Mouse (Mus musculus): ENCODE data around the gene Gata2. TPM values are rescaled to one million over a fixed set of nuclear protein-coding genes. Genes with fewer than 3 reads are reported as not detected.

The Gata2 gene
- total RNA-seq, 2 experiments from 2014 or later = 3.2 to 6.4 TPM

- intact Hi-C loops (cut with DNase I) = no loop called here
- DNase-seq (ENCODE audit: extremely low spot score in 1 of 2, low spot score in 2 of 2) = no peak
Observed at GRCm38 (mm10) chr6:88235983-88236382, 42.3 kb downstream of the Gata2 start.

GRCm38 (mm10) chr6:88236513-88236912 is 42.8 kb downstream of the Gata2 start:
- peak in 1 of 2 experiments; percentile 49 for DNase-seq (ENCODE audit: extremely low spot score in 1 of 2, low spot score in 2 of 2)

GRCm38 (mm10) chr6:88242604-88243003 is 48.9 kb downstream of the Gata2 start:
- peak in 1 of 2 experiments; percentile 68 for DNase-seq (ENCODE audit: extremely low spot score in 1 of 2, low spot score in 2 of 2)
- intact Hi-C loops (cut with DNase I) = no loop called here

More at GRCm38 (mm10) chr6:88236513-88236912, 42.8 kb downstream of the Gata2 start:
- intact Hi-C loops (cut with DNase I) = no loop called here

GRCm38 (mm10) chr6:88249231-88249630 is 55.5 kb downstream of the Gata2 start:
- DNase-seq (ENCODE audit: extremely low spot score in 1 of 2, low spot score in 2 of 2) = no peak
- intact Hi-C loops (cut with DNase I) = no loop called here

DNA sequence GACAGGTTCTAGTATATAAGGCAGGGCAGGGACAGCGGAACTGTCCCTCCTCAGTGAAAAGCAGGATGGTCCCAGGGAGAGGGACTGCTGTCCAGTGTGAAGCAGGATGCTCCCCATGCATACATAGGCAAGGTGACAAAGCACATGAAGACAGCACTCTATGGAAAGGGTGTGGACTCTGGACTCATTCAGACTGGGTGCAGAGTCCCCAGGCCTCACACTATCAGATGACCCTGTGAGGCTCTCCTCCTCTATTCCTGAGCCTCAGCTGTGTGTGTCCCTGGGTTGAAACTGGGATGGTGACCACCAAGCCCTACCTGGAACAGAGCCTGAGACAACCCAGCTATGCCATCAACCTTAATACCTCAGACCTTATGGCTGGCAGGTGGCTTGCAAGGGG is 57.7 kb downstream of the Gata2 start:
- DNase-seq (ENCODE audit: extremely low spot score in 1 of 2, low spot score in 2 of 2) = no peak

DNA sequence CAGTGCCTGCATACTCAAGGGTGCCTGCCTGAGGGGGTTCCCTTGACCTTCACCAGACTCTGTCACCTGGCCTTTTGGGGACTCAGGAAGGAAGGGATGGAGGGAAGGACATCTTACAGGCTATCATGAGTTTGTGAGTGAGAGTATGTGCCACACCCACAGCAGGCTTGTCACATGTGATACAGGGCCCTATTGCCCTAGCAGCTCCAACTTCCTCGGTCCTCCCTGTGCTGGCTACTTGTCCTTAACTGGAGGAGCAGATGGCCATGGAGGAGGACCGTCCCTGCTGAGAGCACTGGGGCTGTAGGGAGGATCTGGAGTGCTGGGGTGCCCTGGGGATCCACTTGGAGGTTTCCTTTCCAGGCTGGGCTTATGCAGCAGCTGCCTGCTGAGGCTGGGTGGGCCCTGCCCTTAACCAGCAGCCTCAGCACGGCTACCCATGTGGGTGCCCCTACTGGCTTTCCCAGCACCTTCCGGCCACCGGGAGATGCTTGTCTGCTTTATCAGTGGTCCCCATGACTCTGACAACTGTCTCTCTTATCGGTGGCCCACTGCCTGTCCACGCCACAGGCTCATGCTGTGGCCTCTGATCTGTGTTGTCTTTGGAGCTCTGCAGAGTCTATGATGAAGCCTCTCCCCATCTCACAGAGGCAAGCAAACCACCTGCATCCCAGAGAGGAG is 58.2 kb downstream of the Gata2 start:
- intact Hi-C loops (cut with DNase I) = no loop called here
- DNase-seq (ENCODE audit: extremely low spot score in 1 of 2, low spot score in 2 of 2) = no peak

More for the DNA sequence above, 57.7 kb downstream of the Gata2 start:
- intact Hi-C loops (cut with DNase I) = no loop called here

- no peak for DNase-seq (ENCODE audit: extremely low spot score in 1 of 2, low spot score in 2 of 2)
- intact Hi-C loops (cut with DNase I) = no loop called here
Observed at GRCm38 (mm10) chr6:88254082-88254481, 60.4 kb downstream of the Gata2 start.

- intact Hi-C loops (cut with DNase I) = no loop called here
- no peak for DNase-seq (ENCODE audit: extremely low spot score in 1 of 2, low spot score in 2 of 2)
Observed at GRCm38 (mm10) chr6:88255435-88255834, 61.7 kb downstream of the Gata2 start.

Other genes with a start within 250 kb of the Gata2 start
- 10 to 100 TPM; 70.6 to 73.5 TPM for gene H1fx, start 212.3 kb upstream of the Gata2 start, total RNA-seq (2021)
- gene Rab7, start 148.6 kb upstream of the Gata2 start, total RNA-seq (2021) = 100 to 1,000 TPM; 325 to 332 TPM
- gene Rpn1, start 109.4 kb upstream of the Gata2 start, total RNA-seq (2021) = 100 to 1,000 TPM; 179 to 193 TPM
- not detected for gene Dnajb8, start 28.4 kb downstream of the Gata2 start, total RNA-seq (2021)